Mouse (Mus musculus): Measurements from ENCODE around the gene Scyl2.
"Not testable (repeated sequence)": the region's sequence is repeated elsewhere in the genome, so short reads cannot be mapped to it uniquely, and the experiment has no call there.

Scyl2 gene

GRCm38 (mm10) chr10:89678054-89678453 is 8.0 kb downstream of the Scyl2 start:
- no peak for DNase-seq

- DNase-seq = no peak
Observed at GRCm38 (mm10) chr10:89676609-89677008, 9.5 kb downstream of the Scyl2 start.

GRCm38 (mm10) chr10:89670371-89670770 is 15.7 kb downstream of the Scyl2 start:
- DNase-seq = not testable (repeated sequence)

GRCm38 (mm10) chr10:89667571-89667970 is 18.5 kb downstream of the Scyl2 start:
- DNase-seq = no peak

- DNase-seq = no peak
Observed at GRCm38 (mm10) chr10:89665679-89666078, 20.4 kb downstream of the Scyl2 start.

GRCm38 (mm10) chr10:89664977-89665645 is 21.0 kb downstream of the Scyl2 start:
- DNase-seq = no peak

- DNase-seq = no peak
Observed at GRCm38 (mm10) chr10:89656366-89656765, 29.7 kb downstream of the Scyl2 start.

GRCm38 (mm10) chr10:89652912-89653311 is 33.2 kb downstream of the Scyl2 start:
- DNase-seq = no peak

GRCm38 (mm10) chr10:89651691-89652090 is 34.4 kb downstream of the Scyl2 start:
- no peak for DNase-seq

- DNase-seq = no peak
Observed at GRCm38 (mm10) chr10:89646918-89647317, 39.2 kb downstream of the Scyl2 start.

- DNase-seq = no peak
Observed at GRCm38 (mm10) chr10:89637001-89637400, 49.1 kb downstream of the Scyl2 start.

- DNase-seq = no peak
Observed at GRCm38 (mm10) chr10:89635018-89635417, 51.1 kb downstream of the Scyl2 start.

GRCm38 (mm10) chr10:89633736-89634426 is 52.2 kb downstream of the Scyl2 start:
- DNase-seq = no peak

GRCm38 (mm10) chr10:89633121-89633520 is 53.0 kb downstream of the Scyl2 start:
- no peak for DNase-seq

- DNase-seq = no peak
Observed at GRCm38 (mm10) chr10:89631831-89632230, 54.3 kb downstream of the Scyl2 start.

GRCm38 (mm10) chr10:89630564-89630963 is 55.5 kb downstream of the Scyl2 start:
- no peak for DNase-seq

GRCm38 (mm10) chr10:89630052-89630451 is 56.0 kb downstream of the Scyl2 start:
- DNase-seq = peak in 1 of 2 experiments; percentile 21

GRCm38 (mm10) chr10:89626714-89627113 is 59.4 kb downstream of the Scyl2 start:
- DNase-seq = no peak

GRCm38 (mm10) chr10:89624196-89624595 is 61.9 kb downstream of the Scyl2 start:
- no peak for DNase-seq

GRCm38 (mm10) chr10:89621129-89621528 is 65.0 kb downstream of the Scyl2 start, which contains the start of gene Slc17a8:
TSS of gene Slc17a8 (minus strand) at chr10:89621253.
- DNase-seq = no peak

GRCm38 (mm10) chr10:89599311-89599710 is 86.8 kb downstream of the Scyl2 start:
- DNase-seq = peak in 1 of 2 experiments; percentile 6

- DNase-seq = no peak
Observed at GRCm38 (mm10) chr10:89597275-89597674, 88.8 kb downstream of the Scyl2 start.

GRCm38 (mm10) chr10:89595935-89596334 is 90.2 kb downstream of the Scyl2 start:
- DNase-seq = no peak

- DNase-seq = no peak
Observed at GRCm38 (mm10) chr10:89595514-89595913, 90.6 kb downstream of the Scyl2 start.

Data from lung, adult 18-20 months (tissue).